ENCODE assay signal across 11 mouse cellular contexts in the genomic region with DNA sequence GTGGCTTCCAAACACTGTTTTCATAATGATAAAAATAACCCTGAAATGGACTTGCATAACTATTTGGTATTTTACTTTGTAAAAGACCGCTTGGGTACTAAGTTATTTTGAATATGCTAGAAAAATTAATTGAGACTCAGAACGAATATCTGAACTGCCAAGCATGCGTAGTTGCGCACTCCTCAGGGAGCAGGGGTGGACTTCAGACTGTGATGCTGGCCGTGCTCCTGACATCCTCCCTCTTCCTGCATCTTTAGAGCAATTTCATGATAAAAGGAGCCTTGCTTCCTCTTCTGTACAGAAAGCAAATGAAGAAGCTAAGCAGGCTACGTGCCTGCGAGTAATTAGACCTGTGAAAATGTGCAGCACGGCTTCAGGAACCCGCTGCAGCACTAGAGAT.
A peak's percentile ranks its signal among the peaks of the same experiment; 100 is the strongest.
DNase-seq lines count a peak whose midpoint lies in the region; ATAC-seq and TF ChIP-seq lines count a peak whose summit lies in the region.
"Had no signal": no experiment of that assay in that cellular context is flagged by ENCODE, and none has a peak within 500 bp of the region (broad histone marks: within the 10 kb centered on the region; RNA-seq: fewer than 3 reads in every experiment).

No protein-coding gene starts in this region.

- H3K27me3 ChIP-seq in stomach, embryonic 14.5 days (ENCODE audit: control insufficient read depth, insufficient read depth, low read length), result no peaks in the 10 kb centered on the region
- H3K27me3 ChIP-seq in stomach, postnatal 0 days (ENCODE audit: control insufficient read depth, insufficient read depth, low read length), result no peaks in the 10 kb centered on the region
- H3K27me3 ChIP-seq in limb, embryonic 11.5 days (ENCODE audit: control insufficient read depth, insufficient read depth, low read length), result no peaks in the 10 kb centered on the region
- H3K27me3 ChIP-seq: stomach, embryonic 15.5 days had no signal

- no peak for TF ChIP-seq CTCF in stomach, postnatal 0 days (IDR thresholded peaks at IDR 0.05; ENCODE audit: low read depth)

- WGBS in stomach, embryonic 14.5 days, result 39% methylated on average over 9 of the region's 9 CpGs
- WGBS in stomach, postnatal 0 days, result 31% methylated on average over 9 of the region's 9 CpGs
- WGBS in limb, embryonic 11.5 days, result 27% methylated on average over 9 of the region's 9 CpGs

- H3K4me2 ChIP-seq in stomach, embryonic 14.5 days (replicated peaks; ENCODE audit: low read depth, low read length), result peak overlapping the region; percentile 18; the same call in 1 of the 2 replicates
- no peak overlapping the region for H3K4me2 ChIP-seq in stomach, postnatal 0 days (replicated peaks; ENCODE audit: low read depth)
- H3K4me2 ChIP-seq in limb, embryonic 11.5 days (ENCODE audit: low read depth, severe bottlenecking), result peak overlapping the region; percentile 26; the same call in 1 of the 2 replicates

- TF ChIP-seq EP300 in stomach, postnatal 0 days (optimal IDR thresholded peaks at IDR 0.05), result no peak

- DNase-seq in heart, adult 18-20 months, result peak; percentile 30 to 42
- DNase-seq in heart, postnatal 25 days (ENCODE audit: low spot score), result no peak
- DNase-seq in stomach, postnatal 0 days (ENCODE audit: low spot score), result no peak
- no peak for DNase-seq in limb, embryonic 11.5 days (ENCODE audit: low spot score)
- DNase-seq in spleen, postnatal 14 days (ENCODE audit: low spot score in 2 of 2), result no peak
- no peak for DNase-seq in cerebellum, postnatal 25 days
- DNase-seq in thymus, postnatal 4 days, result no peak
- DNase-seq: cerebellum, adult 2 months; gastrocnemius, postnatal 14 days had no signal

- H3K4me3 ChIP-seq in stomach, embryonic 14.5 days (ENCODE audit: low read depth, low read length), result no peak overlapping the region
- H3K4me3 ChIP-seq in stomach, postnatal 0 days (ENCODE audit: low read depth, low read length), result no peak overlapping the region
- H3K4me3 ChIP-seq in limb, embryonic 11.5 days (ENCODE audit: low read depth, low read length), result no peak overlapping the region
- H3K4me3 ChIP-seq: stomach, embryonic 15.5 days had no signal

- intact Hi-C loops in heart, postnatal 25 days (cut with DNase I), result no loop called here

- H3K9ac ChIP-seq in stomach, embryonic 14.5 days (replicated peaks; ENCODE audit: low read depth, low read length), result no peak overlapping the region; the same call in 1 of the 2 replicates
- no peak overlapping the region for H3K9ac ChIP-seq in stomach, postnatal 0 days (ENCODE audit: low read length)
- H3K9ac ChIP-seq in limb, embryonic 11.5 days (ENCODE audit: low read length), result no peak overlapping the region; the same call in 1 of the 2 replicates
- H3K9ac ChIP-seq: stomach, embryonic 15.5 days had no signal

- H3K36me3 ChIP-seq in stomach, embryonic 14.5 days (ENCODE audit: control insufficient read depth, insufficient read depth, low read length), result no peaks in the 10 kb centered on the region
- H3K36me3 ChIP-seq in stomach, postnatal 0 days (ENCODE audit: control insufficient read depth, insufficient read depth, low read length), result no peaks in the 10 kb centered on the region
- H3K36me3 ChIP-seq in limb, embryonic 11.5 days (ENCODE audit: control insufficient read depth, insufficient read depth, low read length), result 0 out of 2 replicates have a peak, but pooled peaks cover 4% of the 10 kb centered on the region
- H3K36me3 ChIP-seq: stomach, embryonic 15.5 days had no signal

- no peak for ATAC-seq in stomach, embryonic 14.5 days (ENCODE audit: insufficient number of reproducible peaks, insufficient read depth, low FRiP score, low read depth)
- ATAC-seq in stomach, postnatal 0 days (ENCODE audit: low FRiP score, low TSS enrichment), result no peak
- no peak for ATAC-seq in limb, embryonic 11.5 days (ENCODE audit: insufficient number of reproducible peaks, low FRiP score, low TSS enrichment, low read depth)

- H3K27ac ChIP-seq in stomach, embryonic 14.5 days (ENCODE audit: low read length), result no peak overlapping the region
- H3K27ac ChIP-seq in stomach, postnatal 0 days (replicated peaks), result no peak overlapping the region
- H3K27ac ChIP-seq in limb, embryonic 11.5 days (replicated peaks; ENCODE audit: low read depth, low read length), result peak overlapping the region; percentile 66
- H3K27ac ChIP-seq: stomach, embryonic 15.5 days had no signal

- H3K4me1 ChIP-seq in stomach, embryonic 14.5 days (ENCODE audit: control insufficient read depth, insufficient read depth, low read length), result 0 out of 2 replicates have a peak, but pooled peaks cover 8% of the 10 kb centered on the region
- no peaks in the 10 kb centered on the region for H3K4me1 ChIP-seq in stomach, postnatal 0 days (replicated peaks; ENCODE audit: control insufficient read depth, insufficient read depth)
- peaks cover 39% of the 10 kb centered on the region for H3K4me1 ChIP-seq in limb, embryonic 11.5 days (ENCODE audit: control insufficient read depth, insufficient read depth, low read length)
- H3K4me1 ChIP-seq: stomach, embryonic 15.5 days had no signal

- H3K9me3 ChIP-seq in stomach, embryonic 14.5 days (ENCODE audit: control insufficient read depth, low read depth, low read length), result no peaks in the 10 kb centered on the region
- H3K9me3 ChIP-seq in stomach, postnatal 0 days (ENCODE audit: control insufficient read depth, low read length), result no peaks in the 10 kb centered on the region
- no peaks in the 10 kb centered on the region for H3K9me3 ChIP-seq in limb, embryonic 11.5 days (ENCODE audit: control insufficient read depth, low read length)
- H3K9me3 ChIP-seq: stomach, embryonic 15.5 days had no signal

Comparison
In these comparisons a context has a peak if more than half of its experiments do, and no peak if none do; other contexts are left out.
1. DNase-seq: peak in heart, adult 18-20 months (2 of 2); none in heart, postnatal 25 days (single experiment), stomach, postnatal 0 days (single experiment), limb, embryonic 11.5 days (single experiment), spleen, postnatal 14 days (0 of 2), cerebellum, postnatal 25 days (0 of 2) and thymus, postnatal 4 days (single experiment).